Mouse (Mus musculus) ES-Bruce4 (cell line): Measurements from ENCODE around the gene Prickle2. TPM values are rescaled to one million over a fixed set of nuclear protein-coding genes. Genes with fewer than 3 reads are reported as not detected.

Experiments used
- H3K27ac ChIP-seq: 2 replicates; pipeline ENCODE4 v1.5.1; 2012; ENCODE audit warnings: low read length, inconsistent platforms; ENCODE audit not compliant: insufficient read depth
- H3K27me3 ChIP-seq: 2 replicates; pipeline ENCODE4 v1.6.1; 2012; ENCODE audit warnings: mild to moderate bottlenecking, low read length, inconsistent platforms; ENCODE audit not compliant: control insufficient read depth, poor library complexity, insufficient read depth, severe bottlenecking
- H3K36me3 ChIP-seq: 2 replicates; pipeline ENCODE4 v1.6.1; 2012; ENCODE audit warnings: inconsistent platforms, mild to moderate bottlenecking, low read length, moderate library complexity; ENCODE audit not compliant: control insufficient read depth, poor library complexity, insufficient read depth, severe bottlenecking
- H3K4me1 ChIP-seq: one replicate; pipeline ENCODE4 v1.8.1; 2011; ENCODE audit warnings: low read length; ENCODE audit not compliant: control insufficient read depth, insufficient read depth
- H3K4me3 ChIP-seq: 2 replicates; pipeline ENCODE4 v1.5.1; 2011; ENCODE audit warnings: low read depth, mild to moderate bottlenecking, low read length
- H3K9ac ChIP-seq: 2 replicates; pipeline ENCODE4 v1.6.1; 2012; ENCODE audit warnings: low read depth, mild to moderate bottlenecking, inconsistent platforms; ENCODE audit not compliant: poor library complexity, severe bottlenecking
- H3K9me3 ChIP-seq: replicated peaks from 2 replicates; pipeline ENCODE4 v1.6.1; 2012; ENCODE audit warnings: mild to moderate bottlenecking, low read length, inconsistent platforms; ENCODE audit not compliant: control insufficient read depth, poor library complexity, insufficient read depth, severe bottlenecking
- CTCF ChIP-seq: IDR thresholded peaks from one replicate; pipeline ENCODE4 v1.8.1; 2011; ENCODE audit warnings: low read depth, low read length
- EP300 ChIP-seq: IDR thresholded peaks from 2 replicates; pipeline ENCODE4 v1.6.1; 2011; ENCODE audit warnings: low read depth, low read length; ENCODE audit not compliant: insufficient read depth
- POLR2A ChIP-seq: IDR thresholded peaks from one replicate; pipeline ENCODE4 v1.8.1; 2011; ENCODE audit warnings: low read length; ENCODE audit not compliant: insufficient read depth
- polyA plus RNA-seq: library from polyadenylated mRNA; stranded (reverse); fragments of >200 nt; gene quantifications from 2 replicates; pipeline ENCODE4 v1.2.4, GENCODE M21; 2011; ENCODE audit warnings: low read depth; ENCODE audit not compliant: missing spikeins, insufficient read depth, insufficient read length

Gene Prickle2
- polyA plus RNA-seq, 1 experiment = 3.3 TPM

DNA sequence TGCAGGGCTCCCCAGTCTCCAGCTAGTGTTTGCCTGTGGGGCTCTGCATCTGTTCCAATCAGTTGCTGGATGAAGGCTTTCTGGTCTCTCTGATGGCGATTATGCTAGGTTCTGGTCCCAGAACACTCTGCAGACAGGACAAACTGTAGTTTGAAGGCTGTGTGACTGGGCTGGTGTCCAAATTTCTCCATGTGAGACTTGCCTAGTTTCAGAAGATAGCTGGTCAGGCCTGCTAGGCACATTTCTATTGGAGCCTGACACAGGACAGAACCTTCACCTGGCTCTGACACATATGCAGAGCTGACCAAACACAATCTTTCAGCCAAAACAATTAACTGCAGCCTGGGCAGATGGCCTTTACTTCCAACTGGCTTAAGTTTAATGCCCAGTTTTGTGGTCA lies 80.0 kb downstream of the Prickle2 start:
- Histone ChIP-seq H3K36me3 (no peaks in the 10 kb centered on the region), H3K9ac (no peak overlapping the region), H3K4me3 (no peak overlapping the region), H3K9me3 (no peaks in the 10 kb centered on the region), H3K27me3 (no peaks in the 10 kb centered on the region), H3K4me1 (no peaks in the 10 kb centered on the region), H3K27ac (no peak overlapping the region)
- TF ChIP-seq POLR2A = no peak
- no peak for TF ChIP-seq CTCF
- TF ChIP-seq EP300 = no peak

DNA sequence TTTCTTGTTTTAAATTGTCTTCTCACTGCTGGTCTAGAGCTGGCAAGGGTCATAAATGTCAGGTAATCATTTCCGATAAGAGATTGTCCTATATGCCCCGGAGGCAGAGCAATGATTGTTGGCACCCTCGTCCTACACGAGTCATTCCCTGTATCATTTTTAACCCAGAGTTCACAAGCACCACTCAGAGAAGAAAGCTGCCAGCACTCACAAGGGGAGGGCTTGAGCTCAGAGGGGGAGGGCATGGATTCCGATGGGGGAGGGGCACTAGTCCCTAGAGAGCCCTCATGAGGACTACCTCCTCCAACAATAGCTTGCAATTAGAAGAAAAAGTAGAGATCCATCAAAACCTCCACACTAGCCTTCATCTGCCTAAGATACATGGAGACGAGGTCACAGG lies 81.6 kb downstream of the Prickle2 start:
- Histone ChIP-seq H3K27me3 (no peaks in the 10 kb centered on the region), H3K4me1 (no peaks in the 10 kb centered on the region)

DNA sequence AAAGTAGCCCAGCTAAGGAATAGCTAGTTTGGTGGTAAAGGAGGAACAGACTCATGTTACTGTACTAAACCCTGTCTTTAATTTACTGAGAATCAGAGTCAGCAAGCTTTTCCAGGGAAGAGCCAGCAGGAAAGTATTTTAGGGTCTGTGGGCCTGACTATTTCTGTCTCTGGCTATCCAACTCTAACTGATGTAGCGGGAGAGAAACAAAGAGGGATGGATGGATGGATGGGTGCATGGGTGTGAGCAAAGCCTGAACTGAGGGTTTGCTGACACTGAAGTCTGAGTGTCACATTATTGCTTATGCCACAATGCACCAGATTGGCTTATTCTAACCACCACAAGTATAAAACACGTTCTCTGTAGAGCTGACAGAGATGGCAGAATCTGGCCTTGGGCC lies 88.8 kb downstream of the Prickle2 start:
- Histone ChIP-seq H3K36me3 (no peaks in the 10 kb centered on the region), H3K27ac (no peak overlapping the region), H3K4me1 (no peaks in the 10 kb centered on the region), H3K27me3 (no peaks in the 10 kb centered on the region), H3K4me3 (no peak overlapping the region), H3K9ac (no peak overlapping the region), H3K9me3 (no peaks in the 10 kb centered on the region)
- no peak for TF ChIP-seq EP300
- no peak for TF ChIP-seq POLR2A
- TF ChIP-seq CTCF = no peak

More for the DNA sequence above, 81.6 kb downstream of the Prickle2 start:
- TF ChIP-seq POLR2A = no peak
- TF ChIP-seq CTCF = no peak
- TF ChIP-seq EP300 = no peak
- no peak overlapping the region for H3K4me3 ChIP-seq
- no peaks in the 10 kb centered on the region for H3K36me3 ChIP-seq
- no peaks in the 10 kb centered on the region for H3K9me3 ChIP-seq
- H3K9ac ChIP-seq = no peak overlapping the region
- H3K27ac ChIP-seq = no peak overlapping the region

DNA sequence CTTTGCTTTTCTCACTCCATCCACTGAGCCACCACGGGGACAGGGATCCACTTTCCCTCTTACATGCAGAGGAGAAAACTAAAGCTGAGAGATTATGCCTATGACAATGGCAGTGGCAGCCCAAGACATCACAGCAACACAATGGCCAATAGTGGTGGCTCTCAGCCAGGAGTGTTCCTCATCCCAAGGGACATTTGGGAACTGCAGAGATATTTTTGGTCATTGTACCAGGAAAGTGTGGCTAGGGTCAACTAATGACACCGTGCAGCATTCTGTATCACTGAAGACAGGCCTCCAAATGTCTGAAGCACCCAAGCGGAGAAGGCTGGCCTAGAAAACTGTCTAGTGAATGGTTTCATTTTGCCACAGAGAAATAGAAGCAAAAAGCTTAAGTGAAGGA lies 91.2 kb downstream of the Prickle2 start:
- TF ChIP-seq POLR2A (no peak), CTCF (no peak), EP300 (no peak)
- Histone ChIP-seq H3K27ac (no peak overlapping the region), H3K36me3 (no peaks in the 10 kb centered on the region), H3K4me1 (no peaks in the 10 kb centered on the region), H3K4me3 (no peak overlapping the region), H3K9me3 (no peaks in the 10 kb centered on the region), H3K27me3 (no peaks in the 10 kb centered on the region), H3K9ac (no peak overlapping the region)

DNA sequence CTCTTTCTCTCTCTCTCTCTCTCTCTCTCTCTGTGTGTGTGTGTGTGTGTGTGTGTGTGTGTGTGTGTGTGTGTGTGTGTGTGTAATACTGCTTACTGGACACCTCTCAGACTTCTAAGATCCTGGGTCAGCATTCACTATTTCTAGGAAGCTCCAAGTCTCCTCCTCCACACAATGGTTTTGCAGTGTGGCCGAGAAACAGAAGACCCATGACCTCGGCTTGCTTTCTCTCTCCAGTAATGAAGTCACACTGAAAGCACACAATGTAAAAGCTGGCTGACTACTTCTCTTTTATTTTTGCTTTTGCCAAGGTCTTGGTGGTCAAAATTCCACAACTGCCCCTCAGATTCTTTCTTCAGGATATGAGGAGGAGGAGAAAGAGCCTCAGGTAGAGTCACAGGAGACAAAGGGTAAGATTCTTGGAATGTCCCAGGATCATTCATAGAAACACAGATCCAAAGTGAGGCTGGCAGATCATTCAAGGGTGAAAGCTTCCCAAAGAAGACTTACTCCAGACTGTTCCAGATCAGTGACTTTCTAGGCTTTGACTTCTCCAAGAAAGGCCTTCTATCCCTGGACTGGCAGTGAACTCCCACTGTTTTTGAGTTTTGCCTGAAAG lies 93.7 kb downstream of the Prickle2 start:
- H3K9ac ChIP-seq = no peak overlapping the region
- no peaks in the 10 kb centered on the region for H3K9me3 ChIP-seq
- TF ChIP-seq EP300 (no peak), CTCF (no peak), POLR2A (no peak)
- no peaks in the 10 kb centered on the region for H3K36me3 ChIP-seq
- no peaks in the 10 kb centered on the region for H3K27me3 ChIP-seq
- no peak overlapping the region for H3K27ac ChIP-seq
- H3K4me3 ChIP-seq = no peak overlapping the region
- no peaks in the 10 kb centered on the region for H3K4me1 ChIP-seq

DNA sequence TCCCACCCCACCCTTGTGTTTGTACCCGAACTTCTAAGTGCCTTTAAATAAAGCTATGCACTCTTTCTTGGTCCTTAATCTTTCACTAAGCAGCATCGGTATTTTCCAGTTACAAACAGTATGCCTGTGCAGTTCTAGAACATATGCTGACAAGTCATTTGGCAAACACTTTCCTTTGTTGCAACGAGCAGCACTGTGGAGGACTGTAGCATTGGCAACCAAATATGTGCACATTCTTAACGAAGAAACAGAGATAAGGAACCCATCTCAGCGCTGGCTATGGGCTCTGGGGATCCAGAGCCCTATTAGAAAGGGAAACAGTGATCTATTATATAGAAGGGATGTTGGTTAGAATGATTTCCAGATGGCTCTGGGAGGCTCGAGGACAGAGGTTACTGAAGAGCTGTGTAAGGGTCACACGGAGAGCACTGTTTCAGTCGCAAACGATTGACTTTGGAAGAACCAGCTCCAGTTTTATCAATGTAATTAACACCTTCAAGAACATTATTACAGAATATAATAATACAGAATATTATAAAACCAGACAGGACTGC lies 96.2 kb downstream of the Prickle2 start:
- Histone ChIP-seq H3K4me1 (no peaks in the 10 kb centered on the region), H3K27ac (no peak overlapping the region), H3K4me3 (no peak overlapping the region), H3K36me3 (no peaks in the 10 kb centered on the region), H3K9me3 (no peaks in the 10 kb centered on the region), H3K9ac (no peak overlapping the region), H3K27me3 (no peaks in the 10 kb centered on the region)
- TF ChIP-seq EP300 = no peak
